Mouse (Mus musculus) urinary bladder, postnatal 36 days (tissue): ENCODE results near the gene Xylt1.
A peak's percentile ranks its signal among the peaks of the same experiment; 100 is the strongest.

Source experiments
- DNase-seq, 2 experiments: peaks; one replicate each; pipeline ENCODE4 v3.0.0; 2022; ENCODE audit warnings: low spot score in 2 of 2, mixed read lengths in 1 of 2

Xylt1 gene

DNA sequence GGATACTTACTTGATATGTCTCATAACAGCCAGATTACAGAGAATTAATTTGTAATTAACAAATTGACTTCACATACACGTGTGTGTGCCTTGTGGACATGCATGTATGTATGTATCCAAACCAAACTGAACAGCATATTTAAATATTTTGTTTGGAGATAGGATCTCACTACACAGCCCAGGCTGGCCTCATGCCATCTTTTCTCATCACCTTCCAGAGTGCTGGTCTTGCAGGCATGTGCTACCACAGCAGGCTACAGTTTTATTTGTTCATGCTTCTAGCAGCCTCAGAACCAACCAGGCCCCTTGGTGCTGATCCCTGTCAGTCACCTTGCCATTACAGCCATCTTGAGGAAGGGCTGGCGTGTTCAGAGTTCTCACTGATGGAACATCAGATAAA lies 233.6 kb downstream of the Xylt1 start:
- DNase-seq, result no peak

DNA sequence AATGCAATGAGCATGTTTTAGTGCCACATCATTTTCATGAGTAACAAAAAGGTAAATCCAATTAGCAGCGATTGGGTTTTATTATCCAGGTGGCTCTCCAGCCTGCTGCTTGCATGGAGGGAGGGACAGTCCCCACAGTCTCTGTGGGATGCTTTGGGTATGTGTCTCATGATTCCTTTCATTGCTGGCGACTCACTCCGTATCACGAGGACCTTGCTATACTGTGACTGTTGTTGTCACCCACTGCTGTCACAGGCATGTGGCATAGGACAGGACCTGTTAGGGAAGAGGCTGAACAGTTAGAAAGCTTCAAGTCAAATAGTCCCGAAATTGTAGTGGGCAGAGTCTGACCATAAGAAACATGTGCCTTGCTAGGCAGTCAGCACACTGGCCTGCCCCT lies 234.1 kb downstream of the Xylt1 start:
- no peak for DNase-seq

GRCm38 (mm10) chr7:117616277-117616676 lies 235.5 kb downstream of the Xylt1 start:
- DNase-seq, result no peak

DNA sequence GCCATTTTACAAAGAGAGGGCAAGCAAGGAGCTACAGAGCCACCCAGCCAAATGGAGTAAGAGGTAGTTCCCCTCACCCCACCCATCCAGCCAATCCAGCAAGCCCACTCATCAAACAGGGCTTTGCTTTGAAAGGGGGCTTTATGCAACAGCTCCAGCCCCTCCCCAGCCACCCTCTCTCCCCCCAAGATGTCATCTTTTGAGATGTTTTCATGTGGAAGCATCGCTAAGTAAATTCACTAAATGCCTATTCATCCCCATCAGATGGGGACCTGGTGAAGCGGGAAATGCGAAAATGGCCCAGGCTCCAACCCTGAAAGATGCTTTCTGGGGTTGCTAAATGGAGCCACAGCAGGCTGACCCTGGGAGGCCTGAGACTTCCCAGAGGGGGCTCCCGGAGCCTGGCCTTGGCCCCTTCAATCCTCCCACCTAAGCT lies 238.0 kb downstream of the Xylt1 start:
- no peak for DNase-seq

DNA sequence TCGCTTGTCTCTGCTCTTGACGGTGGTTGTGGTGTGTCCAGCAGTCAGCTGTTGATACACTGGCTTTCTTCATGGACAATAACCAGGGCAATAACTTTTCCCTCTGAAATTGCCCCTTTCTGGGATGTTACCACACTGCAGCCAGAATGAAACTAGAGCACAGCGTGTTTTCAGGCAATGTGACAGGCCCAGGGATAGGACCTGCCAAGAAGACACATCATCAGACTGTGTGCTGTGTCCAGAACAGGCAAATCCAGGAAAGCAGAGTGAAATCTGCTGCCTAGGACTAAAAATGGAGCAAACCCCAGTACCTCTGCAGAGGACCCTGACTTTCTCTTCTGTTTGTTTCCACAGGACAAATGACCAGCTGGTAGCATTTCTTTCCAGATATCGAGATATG lies 240.8 kb downstream of the Xylt1 start:
- DNase-seq, result no peak

- DNase-seq, result peak in 1 of 2 experiments; percentile 20
These were observed 242.0 kb downstream of the Xylt1 start for GRCm38 (mm10) chr7:117622769-117623168.

- no peak for DNase-seq
These were observed 248.0 kb downstream of the Xylt1 start for GRCm38 (mm10) chr7:117628791-117629190.

- DNase-seq, result peak in 1 of 2 experiments; percentile 13
These were observed 249.9 kb downstream of the Xylt1 start for GRCm38 (mm10) chr7:117630657-117631056.

- DNase-seq, result no peak
These were observed 254.8 kb downstream of the Xylt1 start for GRCm38 (mm10) chr7:117635584-117635983.

GRCm38 (mm10) chr7:117636713-117637112 lies 255.9 kb downstream of the Xylt1 start:
- DNase-seq, result no peak

DNA sequence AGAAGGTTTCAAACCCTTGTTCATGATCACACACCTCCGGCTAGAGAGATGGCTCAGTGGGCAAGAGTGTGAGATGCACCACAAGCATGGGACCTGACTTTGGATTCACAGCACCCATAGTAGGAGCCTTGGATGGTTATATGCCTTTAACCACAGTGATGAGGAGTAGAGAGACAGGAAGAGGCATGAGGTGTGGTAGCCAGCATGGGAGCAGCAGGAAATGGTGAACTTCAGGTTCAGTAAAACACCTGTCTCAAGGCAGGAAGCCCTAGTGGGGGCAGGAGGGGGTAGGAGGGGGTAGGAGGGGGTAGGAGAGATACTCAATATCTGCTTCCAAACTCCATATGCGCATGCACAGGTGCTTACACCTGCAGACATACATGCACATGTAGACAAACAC lies 257.2 kb downstream of the Xylt1 start:
- no peak for DNase-seq

DNA sequence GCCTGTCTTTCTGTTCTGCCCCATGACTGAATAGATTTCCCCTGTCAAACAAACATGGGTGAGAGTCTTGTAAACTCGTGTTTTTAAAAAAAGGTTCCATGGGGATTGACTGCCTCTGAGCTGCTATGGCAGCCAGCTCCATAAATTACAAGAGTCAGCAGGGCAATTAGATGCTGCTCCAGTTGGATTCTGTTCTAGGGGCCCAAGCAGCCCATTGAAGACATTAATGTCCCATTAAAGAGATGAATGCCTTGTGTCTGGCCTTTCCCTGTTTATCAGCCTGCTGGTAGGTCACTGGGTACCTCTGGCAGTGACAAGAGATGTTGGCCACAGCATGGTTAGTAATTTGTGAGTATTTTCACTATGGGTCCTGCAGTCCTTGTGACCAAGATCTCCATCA lies 271.9 kb downstream of the Xylt1 start:
- no peak for DNase-seq

DNA sequence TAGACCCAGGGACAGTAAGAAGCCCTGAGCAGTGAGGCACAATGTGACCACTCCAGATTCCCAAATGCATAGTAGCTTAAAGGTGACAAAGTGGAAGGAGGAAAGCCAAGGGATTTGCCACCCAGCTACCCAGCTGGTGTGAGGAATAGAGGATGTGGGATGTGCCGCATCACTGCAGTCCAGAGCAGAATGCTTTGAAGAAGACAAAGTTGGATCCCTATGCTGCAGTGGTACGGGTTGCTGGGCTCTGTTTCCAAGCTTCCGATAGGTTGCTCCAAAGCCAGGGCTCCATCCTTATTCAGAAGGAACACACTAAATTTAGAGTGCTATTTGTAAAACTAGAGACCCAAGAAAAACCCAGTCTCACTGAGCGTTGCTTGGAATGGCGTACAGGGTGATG lies 275.0 kb downstream of the Xylt1 start:
- no peak for DNase-seq

DNA sequence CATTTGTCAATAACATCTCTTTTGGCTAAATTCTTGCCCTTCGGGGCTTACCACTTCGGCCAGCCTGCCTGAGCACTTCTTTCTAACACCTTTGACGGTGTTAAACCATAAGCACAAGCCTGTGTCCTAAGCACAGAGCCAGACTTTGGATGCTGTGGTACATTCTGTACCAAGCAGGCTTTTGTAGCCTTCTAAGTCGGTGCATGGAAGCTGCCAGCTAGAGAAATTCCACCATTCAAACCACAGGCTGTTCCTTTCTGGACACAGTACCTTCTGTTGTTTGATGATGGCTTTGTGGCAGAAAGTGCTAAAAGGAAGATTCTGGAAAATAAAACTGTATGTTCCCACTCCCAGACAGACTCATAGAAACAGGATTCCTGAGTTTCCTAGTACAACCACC lies 277.4 kb downstream of the Xylt1 start:
- DNase-seq, result no peak

- no peak for DNase-seq
These were observed 278.0 kb downstream of the Xylt1 start for GRCm38 (mm10) chr7:117658739-117659138.

- DNase-seq, result no peak
These were observed 286.5 kb downstream of the Xylt1 start for GRCm38 (mm10) chr7:117667286-117667685.

DNA sequence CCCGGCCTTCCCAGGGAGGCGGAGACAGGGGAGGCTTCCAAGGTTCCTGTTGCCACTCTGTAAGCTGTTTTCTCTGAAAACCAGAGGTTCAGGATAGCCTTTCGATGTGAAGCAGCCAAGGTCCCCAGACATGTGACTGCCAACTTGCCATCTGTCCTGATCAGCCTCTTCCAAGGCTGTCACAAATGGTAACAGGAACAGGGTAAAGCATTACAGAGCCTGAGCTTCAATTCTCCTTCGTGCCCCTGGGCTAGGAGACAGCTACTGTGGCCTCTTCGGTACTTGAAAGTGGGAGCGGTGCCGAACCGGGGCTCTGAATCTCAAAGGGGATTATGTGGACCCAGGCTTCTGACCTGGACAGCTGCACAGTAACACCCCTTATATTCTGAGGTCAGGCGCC lies 287.4 kb downstream of the Xylt1 start:
- DNase-seq, result no peak

DNA sequence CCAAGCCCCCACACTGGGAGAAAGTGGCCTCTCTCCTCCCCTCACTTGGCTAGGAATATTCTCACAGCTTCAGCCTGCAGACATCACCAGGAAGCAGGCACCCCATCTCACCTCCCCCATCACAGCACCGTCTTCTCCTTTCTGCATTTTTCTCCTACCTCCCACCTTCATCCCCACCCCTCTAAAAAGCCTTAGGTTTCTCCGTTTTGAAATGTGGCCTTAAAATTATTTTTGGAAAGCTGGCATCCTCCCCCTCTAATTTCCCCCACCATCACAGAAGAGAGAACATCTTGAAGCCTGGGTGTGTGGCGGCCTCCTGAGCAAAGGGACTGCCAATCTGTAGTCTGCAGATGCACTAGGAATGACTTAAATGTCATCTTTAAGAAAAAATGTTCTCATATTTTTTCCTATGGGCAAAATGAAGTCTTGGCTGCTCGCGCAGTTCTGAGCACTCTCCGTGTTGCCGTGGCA lies 291.4 kb downstream of the Xylt1 start:
- DNase-seq, result no peak

- no peak for DNase-seq
These were observed 305.6 kb downstream of the Xylt1 start for GRCm38 (mm10) chr7:117686120-117686996.

- no peak for DNase-seq
These were observed 306.2 kb downstream of the Xylt1 start for GRCm38 (mm10) chr7:117686997-117687302.

- no peak for DNase-seq
These were observed 314.8 kb downstream of the Xylt1 start for GRCm38 (mm10) chr7:117695612-117696011.

- no peak for DNase-seq
These were observed 316.9 kb downstream of the Xylt1 start for GRCm38 (mm10) chr7:117697681-117698080.

- no peak for DNase-seq
These were observed 317.9 kb downstream of the Xylt1 start for GRCm38 (mm10) chr7:117698551-117699114.
